Mouse (Mus musculus) liver, postnatal 0 days (tissue): Measurements from ENCODE around the gene Pnpla8.

Experiments used
- CTCF ChIP-seq: sonication (generic); IDR thresholded peaks from 2 replicates; pipeline ENCODE4 v1.5.1; 2016; ENCODE audit warnings: antibody characterized with exemption, low read depth
- EP300 ChIP-seq: IDR thresholded peaks from 2 replicates; pipeline ENCODE4 v1.6.1; 2016; ENCODE audit warnings: antibody characterized with exemption, low read depth, mild to moderate bottlenecking

GRCm38 (mm10) chr12:44197873-44198525 is 23.2 kb upstream of the Pnpla8 start:
- no peak for TF ChIP-seq CTCF
- peak; percentile 84 for TF ChIP-seq EP300
